Comparison of ENCODE assay signal across 15 mouse cellular contexts in genomic region chr8:92459291-92459690, GRCm38 (mm10).
"Had no signal": no experiment of that assay in that cellular context is flagged by ENCODE, and none has a peak within 500 bp of the region (broad histone marks: within the 10 kb centered on the region; RNA-seq: fewer than 3 reads in every experiment).

No protein-coding gene starts in this region.

- H3K9ac ChIP-seq: stomach, embryonic 15.5 days had no signal

- H3K36me3 ChIP-seq: neural tube, embryonic 15.5 days; stomach, embryonic 15.5 days had no signal

- H3K27ac ChIP-seq: stomach, embryonic 15.5 days; stomach, postnatal 0 days had no signal

- H3K9me3 ChIP-seq: stomach, embryonic 15.5 days had no signal

- DNase-seq: retina, postnatal 1 day; right cerebral cortex, adult 18-20 months; right cerebral cortex, postnatal 14 days; right cerebral cortex, postnatal 25 days; right cerebral cortex, postnatal 4 days; spleen, adult 18-20 months; thymus, adult 18-20 months; thymus, adult 2 months; thymus, postnatal 14 days; thymus, postnatal 25 days; thymus, postnatal 36 days; thymus, postnatal 4 days had no signal
